Mouse (Mus musculus) induced T-regulatory cell, adult 2 months (primary cell): ENCODE results near the gene Erc2.

ENCODE experiments used
- DNase-seq: peaks from one replicate; pipeline ENCODE4 v3.0.0-alpha.2; 2012; ENCODE audit warnings: low read depth

Erc2 gene

DNA sequence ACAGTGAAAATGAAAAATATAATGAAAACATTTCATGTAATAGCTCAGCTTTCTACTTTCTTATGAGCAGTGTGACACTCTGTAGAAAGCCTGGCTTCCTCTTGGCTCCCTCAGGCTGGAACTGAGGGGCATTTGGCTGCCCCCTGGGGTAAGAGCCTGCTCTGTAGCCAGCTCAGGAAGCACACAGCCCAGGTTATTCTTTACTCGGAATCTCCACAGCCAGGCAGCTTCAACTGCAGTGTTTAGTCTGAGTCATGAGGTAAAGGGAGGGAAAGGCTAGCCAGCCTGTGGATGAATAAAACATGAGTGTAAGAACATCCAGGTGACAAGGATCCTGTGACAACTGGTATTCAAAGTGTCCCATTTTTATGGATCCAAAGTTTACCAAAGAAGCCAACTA, 323.0 kb downstream of the Erc2 start:
- DNase-seq = no peak

DNA sequence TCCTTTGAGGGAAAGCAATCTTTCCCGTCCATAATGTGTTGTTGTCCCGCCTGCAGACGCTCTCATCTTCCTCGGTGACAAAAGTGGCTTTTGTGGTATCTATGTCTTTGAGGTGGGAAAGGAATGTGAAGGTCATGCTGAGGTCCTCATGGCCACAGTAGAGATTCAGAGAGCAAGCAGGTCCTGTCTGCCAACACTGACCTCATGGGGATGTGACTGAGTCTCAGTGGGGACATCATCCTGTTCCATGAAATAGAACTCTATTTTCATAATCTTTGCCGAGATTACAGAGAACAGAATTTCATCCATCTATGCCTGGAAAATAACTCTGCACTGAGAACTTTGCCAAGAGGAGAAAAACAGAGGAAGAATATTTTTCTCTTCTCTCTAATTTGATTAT, 324.0 kb downstream of the Erc2 start:
- no peak for DNase-seq

DNA sequence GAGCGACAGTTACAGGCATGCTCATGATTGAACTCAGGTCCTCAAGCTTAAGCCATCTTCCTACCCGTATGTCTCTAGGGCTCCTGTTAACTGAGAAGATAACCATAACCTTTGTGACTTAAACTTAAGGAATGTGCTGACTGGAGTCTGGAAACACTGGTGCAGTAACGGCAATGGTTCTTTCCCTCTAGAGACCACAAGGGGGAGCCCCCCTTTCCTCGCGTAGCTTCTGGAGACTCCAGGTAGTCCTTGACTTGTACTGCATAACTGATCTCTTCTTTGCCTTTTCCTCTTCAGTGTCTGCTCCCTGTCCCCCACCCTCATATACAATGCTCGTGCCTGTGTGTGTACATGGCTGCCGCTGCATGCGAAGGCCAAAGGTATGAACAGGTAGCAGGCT, 326.2 kb downstream of the Erc2 start:
- DNase-seq = no peak

DNA sequence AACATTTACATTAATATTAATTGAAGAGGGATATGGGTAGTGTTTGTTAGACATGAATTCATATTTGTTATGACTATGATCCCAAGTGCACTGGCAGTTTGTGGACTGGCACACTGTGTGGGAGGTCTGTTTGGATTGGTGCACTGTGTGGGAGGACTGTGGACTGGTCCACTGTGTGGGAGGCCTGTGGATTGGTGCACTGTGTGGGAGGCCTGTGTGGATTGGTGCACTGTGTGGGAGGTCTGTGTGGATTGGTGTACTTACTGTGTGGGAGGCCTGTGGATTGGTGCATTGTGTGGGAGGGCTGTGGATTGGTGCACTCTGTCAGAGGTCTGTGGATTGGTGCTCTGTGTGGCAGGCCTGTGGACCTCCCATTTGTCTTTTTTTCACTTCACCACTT, 331.6 kb downstream of the Erc2 start:
- DNase-seq = no peak

DNA sequence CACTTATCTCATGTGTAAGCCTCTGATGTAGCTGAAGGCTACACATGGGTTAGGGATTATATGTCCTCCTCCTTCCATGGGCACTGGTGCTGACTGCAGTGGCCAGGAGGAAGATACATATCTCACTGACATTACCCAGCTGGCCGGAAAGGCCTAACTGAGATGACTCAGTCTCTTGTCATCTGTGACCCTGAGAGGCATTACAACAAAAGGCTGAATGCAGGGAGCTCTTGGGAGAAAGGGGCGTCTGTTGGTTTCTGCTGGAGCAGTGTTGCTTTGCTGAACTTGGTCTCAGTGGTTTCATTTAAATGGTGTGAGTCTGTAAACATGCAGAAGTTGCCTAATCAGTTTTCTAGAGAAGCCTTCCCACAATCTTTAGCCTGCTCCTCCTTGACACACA, 334.6 kb downstream of the Erc2 start:
- no peak for DNase-seq

DNA sequence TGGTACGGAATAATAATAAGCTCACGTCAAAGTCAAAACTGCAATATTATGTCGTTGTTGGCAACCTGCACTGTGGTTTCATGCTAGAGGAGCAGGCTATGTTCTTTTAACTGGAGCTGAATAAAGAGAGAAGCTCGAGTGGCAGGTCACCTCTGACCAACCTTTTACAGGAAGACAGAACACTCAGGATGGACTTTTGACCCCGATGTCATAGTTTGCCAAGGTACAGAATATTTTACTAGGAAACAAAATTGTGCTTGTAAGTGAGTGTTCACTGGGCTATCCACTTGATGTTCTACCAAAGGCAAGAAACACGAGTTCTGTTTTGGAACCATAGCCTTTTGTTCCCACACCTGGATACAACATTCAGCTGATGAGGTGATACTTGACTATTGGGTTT, 351.5 kb downstream of the Erc2 start:
- DNase-seq = no peak

DNA sequence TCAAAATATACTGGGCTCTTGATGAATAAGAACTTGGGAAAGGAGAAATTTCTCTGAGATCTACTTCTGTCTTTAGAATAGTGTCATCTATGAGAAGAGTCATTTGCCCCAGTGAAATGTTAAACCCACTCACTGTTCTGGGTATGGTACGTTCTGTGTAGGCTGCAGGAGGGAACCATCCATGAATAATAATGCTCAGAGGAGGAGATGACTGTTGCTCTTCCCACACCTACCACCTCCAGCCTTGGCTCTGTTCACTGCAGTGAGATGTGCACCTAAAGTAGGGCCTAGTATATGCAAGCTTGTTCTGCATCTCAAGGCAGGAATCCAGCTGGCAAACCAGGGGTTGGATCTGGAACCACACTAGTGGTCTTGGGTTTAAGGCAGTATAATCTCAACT, 353.4 kb downstream of the Erc2 start:
- DNase-seq = no peak

DNA sequence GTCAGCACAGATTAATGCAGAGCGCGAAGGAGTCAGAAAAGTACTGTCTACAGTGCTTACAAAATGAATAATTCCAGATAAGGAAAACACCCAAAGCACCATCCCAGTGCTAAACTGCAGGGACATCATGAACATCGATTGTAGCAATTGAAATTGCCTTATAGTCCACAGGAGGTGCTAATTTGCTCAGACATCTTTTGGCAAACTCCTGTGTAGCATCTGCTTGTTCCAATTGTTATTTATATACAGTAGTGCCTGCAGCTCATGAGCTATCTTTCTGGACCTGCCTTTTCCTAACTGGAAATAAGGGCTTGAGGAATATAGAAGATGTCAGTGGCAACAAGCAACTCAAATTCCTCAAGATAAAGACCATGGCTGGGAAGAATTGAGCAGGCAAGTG, 362.5 kb downstream of the Erc2 start:
- no peak for DNase-seq

DNA sequence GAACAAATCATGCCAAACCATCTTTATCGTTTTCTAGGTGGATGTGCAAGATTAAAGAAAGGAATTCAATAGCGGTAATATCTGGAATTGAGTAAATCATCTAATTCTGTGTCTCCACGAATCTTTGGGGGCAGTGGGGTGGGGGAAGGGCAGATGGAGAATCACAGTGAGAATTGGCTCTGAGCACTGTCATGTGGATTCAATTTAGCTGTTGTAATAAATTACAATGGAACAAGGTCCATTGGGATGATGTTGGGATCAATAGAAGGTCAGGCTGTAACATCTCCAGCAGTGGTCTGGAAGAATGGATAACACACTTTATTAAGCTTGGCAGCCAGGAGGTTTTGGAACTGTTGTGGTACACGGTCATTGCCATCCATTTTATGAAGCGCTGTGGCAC, 363.0 kb downstream of the Erc2 start:
- no peak for DNase-seq

DNA sequence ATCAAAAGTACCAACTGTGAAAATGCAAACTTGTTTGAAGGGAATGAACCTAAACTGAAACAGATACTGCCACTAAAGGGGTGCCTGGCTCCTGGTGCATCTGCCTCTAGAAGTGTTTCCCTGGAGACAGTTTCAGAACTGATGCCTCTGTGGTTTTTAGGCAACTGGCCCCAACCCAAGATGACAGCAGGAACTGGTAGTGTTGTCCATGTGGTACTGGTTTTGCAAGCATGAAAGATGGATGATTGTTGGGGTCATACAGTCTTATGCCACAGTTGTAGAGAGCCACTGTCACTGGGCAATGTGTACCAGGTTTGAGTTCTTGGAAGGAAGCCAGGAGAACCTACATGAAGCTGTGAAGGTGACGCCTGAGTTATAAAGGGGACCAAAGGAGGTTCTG, 365.2 kb downstream of the Erc2 start:
- no peak for DNase-seq

DNA sequence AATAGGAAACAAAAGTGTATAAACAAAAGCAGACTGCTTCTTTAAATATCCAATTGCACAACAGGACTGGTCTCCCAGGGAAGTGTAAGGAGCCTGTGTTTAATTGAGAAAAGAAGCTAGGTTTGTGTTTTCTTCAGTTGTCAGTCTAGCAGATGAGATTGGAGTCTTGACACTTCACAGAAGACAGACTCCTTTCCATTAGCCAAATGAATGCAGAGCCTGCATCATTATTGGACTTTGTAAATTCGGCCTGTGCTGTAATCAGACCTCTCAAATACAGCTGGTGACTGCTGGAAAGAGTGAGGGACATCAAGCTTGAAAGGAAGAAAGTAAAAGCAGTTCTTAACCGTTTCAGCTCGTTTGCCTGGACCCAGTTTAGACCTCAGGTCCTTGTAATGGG, 376.3 kb downstream of the Erc2 start:
- DNase-seq = no peak

DNA sequence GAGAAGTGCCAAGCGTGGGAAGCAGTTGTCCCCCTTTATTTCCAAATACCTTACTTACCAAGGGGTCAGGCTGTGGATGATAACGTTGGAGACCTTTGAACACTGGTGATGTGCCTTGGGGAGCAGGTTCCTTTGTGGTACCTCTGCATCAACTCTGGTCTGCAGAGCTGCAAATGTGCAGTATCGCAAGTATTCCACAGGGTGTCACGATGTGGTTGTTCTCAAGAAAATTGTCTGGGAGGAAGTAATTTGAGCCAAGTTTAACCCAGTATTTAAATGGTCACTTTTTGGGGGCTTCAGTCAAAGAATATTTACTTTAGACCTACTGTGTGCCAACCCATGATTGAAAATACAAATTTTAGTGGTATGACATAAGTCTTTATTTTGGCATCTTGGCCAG, 381.8 kb downstream of the Erc2 start:
- no peak for DNase-seq

DNA sequence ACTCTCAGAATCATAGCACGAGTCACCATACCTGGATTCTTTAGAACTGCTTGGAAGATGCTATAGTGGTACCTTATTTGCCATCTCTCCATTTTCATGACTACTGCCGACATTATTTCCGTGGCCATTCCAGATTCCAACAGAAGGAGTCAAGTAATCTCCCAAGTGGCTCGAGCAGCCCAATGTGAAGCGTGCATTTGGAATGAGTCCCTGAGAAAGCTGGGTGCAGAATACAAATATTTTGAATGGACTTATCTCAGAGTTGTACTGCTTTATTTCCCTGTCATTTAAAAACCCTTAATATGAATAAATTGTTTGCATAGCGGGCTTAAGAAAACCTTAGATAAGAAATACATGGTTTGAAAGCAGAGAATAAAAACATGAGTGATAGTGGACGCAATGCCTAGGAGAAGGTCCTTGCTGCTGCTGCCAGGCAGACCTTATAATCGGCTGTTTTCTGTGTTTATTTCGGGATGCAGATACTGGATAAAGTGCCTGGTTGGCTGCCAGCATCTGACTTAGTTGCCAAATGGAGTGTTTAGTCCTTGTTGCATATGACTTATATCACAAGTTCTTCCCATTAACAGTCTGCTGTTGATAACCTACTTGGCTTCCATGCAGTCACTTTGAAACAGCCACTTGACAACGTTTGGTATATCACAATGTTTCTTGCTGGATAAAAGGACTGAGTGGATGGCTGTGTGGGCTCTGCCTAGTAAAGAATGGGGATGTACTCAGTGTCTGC, 388.5 kb downstream of the Erc2 start:
- no peak for DNase-seq

DNA sequence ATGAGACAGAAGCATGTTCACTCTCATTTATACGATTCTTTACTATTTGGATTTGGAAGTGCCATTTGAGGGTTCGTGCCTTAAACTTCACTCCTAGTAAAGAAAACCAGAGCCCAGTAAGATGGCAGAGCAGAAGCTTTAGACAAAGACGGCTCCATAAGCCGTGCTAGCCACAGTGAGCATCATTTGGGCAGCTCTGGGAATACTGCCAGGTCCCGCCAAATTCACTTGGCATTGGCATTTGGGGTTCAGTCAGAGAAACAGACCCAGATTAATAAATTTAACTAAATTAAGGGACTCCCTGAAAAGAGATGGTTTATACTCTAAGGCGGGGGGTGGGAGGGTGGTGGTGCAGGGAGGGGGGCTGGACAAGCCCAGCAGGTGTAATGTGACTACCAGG, 401.0 kb downstream of the Erc2 start:
- DNase-seq = no peak

DNA sequence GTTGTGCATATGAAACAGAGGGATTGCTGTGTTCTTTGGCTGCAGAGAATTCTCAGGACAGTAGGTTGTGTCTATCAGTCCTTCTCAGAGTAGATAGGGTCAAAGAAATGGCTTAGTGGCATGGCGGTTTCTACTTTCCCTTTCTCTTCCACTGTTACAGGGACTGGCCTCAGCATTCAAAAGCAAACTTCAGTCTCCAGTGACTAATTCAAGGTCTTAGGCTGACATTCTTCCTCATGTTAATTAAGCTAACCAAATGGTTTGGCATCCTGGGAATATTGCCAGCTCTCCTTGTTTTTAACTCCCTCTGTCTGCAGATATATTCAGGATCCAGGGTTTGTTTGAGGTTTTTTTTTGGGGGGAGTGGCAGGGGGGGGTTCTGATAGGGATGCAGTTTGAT, 408.6 kb downstream of the Erc2 start:
- DNase-seq = no peak

DNA sequence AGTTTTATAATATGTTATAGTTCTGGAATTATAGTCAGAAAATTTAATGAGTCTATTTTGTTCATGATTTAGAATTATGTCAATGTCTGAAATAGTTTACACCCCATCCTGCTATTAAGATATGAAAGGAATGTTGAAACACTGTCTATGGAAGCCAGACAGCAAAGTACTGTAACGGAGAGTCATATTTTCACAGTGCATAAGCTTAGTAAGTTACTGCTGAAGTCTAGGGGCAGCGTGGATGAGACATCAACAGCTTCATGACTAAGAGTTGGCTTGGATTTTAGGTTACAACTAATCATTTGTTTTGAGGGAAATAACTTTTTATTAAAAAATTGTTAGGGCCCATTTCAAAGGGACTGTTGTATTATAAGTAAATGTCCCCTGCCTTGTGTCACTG, 412.8 kb downstream of the Erc2 start:
- no peak for DNase-seq

DNA sequence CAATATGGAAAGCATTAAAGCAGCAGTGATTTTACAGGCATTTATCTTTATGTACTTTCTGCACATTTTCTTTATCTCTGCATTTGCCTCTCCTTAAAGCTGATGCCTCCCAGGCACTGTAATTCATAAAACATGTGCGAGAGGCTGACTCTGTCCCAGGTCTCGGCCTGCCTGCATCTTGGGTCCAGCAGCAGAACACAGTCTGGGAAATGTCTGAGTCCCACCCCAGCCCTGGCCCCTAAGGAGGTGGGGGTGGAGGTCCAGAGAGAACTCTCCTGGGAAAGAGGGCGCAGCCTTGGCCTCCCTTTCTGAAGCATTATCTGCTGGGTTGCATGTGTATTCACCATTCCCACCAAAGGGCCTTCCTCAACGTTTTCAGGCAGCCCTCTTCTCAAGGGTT, 420.9 kb downstream of the Erc2 start:
- DNase-seq = no peak

DNA sequence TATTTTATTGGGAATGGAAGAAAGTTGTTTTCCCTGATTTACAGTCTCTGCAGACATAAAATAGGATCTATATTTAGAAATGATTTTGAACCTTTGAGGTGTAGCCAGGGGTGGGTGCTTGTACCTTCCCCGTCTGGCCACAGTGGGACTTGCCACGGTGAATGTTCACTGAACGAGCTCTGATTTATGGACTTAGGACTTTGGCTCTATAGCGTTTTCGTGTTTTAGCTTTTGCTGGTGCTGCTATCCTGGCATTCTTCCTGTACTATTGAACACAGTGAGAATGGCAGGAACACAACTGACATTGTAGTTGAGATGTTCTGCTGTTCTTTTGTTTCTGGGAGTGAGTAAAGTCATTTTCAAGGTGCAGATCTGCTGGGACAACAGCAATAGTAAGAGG, 429.4 kb downstream of the Erc2 start:
- DNase-seq = no peak

DNA sequence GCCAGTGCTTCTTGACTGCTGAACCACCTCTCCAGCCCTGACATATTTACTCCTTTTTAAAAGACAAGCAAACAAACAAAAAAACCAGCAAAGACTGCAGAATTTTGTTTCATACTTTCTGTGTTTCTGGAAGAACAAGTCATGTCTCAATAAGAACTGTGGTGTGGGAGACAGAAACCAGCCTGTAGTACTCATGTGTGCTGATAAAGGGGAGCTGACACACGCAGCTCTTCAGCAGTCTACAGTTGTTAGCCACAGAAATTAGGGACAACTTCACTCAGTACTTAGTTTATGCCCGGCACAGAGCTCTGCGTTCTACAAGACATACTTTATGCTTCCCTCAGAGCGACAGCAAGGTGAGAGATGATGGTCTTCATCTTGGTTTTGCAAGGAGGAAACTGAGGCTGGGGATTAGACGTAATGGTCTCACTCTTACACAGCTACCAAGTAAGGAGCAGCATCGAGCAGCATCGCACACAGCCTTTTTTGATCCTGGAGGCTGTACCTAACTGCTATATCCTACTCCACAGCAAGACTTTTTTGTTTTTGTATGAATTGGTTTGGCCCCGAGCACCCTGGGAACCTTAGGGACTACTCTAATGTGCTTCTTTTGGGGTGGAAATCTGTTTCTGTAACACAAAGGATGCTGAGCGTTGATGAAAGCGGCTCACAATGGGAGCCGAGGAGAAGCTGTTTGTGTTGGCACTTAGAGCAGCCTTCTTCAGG, 435.1 kb downstream of the Erc2 start:
- no peak for DNase-seq

DNA sequence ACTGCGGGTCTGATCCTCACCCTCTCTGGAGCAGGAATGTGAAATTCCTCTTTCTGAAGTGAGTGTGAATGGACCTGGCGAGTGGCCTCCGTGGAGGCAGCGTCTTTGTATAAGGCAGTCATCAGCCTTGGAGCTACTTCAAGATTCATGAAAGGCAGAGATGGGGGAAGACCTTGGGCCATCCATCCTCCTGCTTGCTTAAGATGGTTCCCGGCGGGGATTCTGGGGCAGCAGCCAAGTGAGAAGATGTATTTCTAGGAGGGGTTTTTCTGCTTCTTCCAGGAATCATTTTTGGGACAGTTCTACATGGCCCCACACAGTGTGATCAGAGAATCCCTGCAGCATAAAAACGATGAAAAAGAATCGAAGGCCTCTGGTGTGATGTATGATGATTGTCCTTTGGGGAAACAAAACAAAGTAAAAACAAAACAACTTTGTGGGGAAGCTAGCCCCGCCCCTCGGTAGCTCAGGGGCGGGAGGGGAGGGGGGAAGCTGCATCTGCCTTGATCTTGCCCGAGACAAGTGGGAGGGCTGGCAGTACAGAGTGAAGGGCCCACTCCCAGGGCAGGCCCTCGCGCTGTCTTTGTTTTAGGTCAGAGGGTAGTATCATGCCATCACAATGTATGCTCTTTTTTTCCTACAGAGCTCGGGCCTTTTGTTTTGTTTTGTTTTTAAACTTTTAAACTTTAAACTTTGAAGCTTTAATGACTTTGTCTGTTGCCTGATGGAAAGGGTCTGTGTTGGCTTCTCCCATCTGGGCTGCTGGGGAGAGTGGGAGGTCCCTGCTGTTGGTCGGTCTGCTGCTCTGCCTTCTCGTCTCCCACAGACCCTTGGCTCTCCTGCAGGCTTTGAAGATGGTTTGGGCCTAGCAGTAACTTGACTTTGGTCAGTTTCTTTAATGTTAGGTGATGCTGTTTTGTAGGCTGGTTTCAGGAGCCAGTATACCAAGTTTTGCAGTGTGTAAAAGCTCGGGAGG, 435.9 kb downstream of the Erc2 start:
- DNase-seq = no peak

DNA sequence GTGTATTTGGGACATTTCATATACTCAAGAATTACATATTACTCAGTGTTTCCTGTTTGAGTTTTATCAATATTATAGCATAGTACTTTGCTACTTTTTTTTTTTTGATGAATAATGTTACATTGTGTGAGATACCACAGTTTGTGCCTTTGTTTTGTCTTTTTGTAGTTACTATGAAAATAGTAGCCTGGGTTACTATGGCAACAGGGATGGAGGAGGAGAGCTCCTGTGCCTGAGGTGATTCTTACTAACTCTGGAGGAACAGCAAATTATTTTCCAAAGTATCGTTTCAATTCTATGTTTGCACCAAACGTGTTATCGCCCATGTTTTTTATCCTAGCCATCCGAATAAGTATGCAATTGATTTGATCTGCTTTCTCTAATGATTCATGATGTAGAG, 438.7 kb downstream of the Erc2 start:
- no peak for DNase-seq

DNA sequence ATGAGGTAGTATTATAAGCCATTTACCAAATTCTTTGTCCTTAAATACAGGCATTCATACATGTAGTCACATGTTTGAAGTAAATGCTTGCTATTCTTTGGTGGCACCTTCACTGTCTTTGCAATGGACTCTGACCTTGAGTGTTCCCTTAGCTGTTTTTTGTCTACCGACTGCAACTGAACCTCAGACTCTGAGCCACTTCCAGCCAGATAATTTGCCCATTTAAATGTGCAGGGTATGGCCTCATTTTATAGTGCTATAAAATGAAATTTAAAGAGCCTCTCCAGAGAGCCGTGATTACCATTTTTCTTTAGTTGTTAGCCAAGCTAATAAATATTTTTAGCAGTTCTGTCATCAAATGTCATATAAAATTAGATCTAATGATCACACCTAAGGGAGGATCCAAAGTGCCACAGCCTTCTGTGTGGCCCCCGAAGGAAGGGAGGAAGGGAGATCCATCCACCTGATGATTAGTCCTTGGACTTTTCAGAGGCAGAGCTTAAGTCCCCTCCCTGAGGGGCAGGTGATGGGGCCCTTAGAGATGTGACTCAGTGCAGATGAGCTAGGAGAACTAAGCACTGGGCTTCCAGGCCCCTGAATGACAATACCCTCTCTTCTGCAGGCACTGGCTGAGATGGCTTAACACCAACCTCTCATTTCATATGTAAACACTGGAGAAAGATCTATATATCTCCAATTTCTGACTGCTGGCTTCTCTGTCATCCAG, 439.6 kb downstream of the Erc2 start:
- DNase-seq = no peak
